Mouse (Mus musculus): Measurements from ENCODE around the gene Igdcc3. TPM values are rescaled to one million over a fixed set of nuclear protein-coding genes. Genes with fewer than 3 reads are reported as not detected.

The Igdcc3 gene
- polyA plus RNA-seq, 1 experiment from 2014 or later: 3.0 TPM

DNA sequence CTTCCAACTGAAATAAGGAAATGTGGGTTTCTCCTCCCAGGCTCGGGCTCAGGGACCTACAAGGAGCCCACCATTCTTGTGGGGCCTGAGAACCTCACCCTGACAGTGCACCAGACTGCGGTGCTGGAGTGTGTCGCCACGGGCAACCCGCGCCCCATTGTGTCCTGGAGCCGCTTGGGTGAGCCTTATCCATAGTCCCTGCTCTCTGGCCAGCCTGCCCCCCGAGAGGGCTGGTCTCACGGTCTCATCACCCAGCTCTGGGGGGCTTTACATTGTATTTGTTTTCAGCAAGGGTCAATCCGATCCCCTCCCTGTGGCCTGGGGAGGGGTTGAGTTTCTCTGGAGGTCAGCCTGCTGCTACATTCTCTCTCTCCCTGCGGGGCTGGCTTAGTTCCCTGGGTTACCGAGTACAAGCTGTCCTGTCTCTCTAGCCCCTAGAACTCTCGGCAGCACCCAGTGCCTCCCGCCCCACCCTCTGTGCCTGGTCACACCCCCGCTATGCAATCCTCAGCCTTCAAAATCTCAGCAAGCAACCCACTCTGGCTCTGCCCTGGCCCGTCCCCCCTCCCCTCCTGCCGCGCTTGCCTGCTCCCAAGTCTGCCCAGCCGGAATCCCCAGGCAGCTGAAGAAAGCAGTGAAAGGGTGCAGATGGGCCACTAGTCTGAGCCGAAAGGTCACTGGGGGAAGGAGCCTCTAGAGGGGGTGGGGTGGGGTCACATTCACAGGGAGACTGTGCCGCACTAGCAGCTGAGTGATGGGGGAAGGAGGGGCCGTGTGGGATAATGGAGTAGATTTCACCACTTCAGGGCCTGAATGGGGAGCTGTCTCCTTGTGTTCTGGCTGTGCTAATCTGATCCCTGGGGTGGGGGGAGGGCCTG lies 37.6 kb downstream of the Igdcc3 start:
- peak overlapping the region; percentile 52 for H3K4me2 ChIP-seq
- WGBS: 10% methylated on average over 22 of the region's 22 CpGs
- peak overlapping the region; percentile 47 for H3K9ac ChIP-seq
- H3K4me3 ChIP-seq: peak overlapping the region; percentile 13; the same call in 1 of the 2 replicates
- H3K27ac ChIP-seq: peak overlapping the region; percentile 44; the same call in 1 of the 2 replicates
- no peaks in the 10 kb centered on the region for H3K27me3 ChIP-seq
- ATAC-seq (ENCODE audit: insufficient number of reproducible peaks, insufficient read depth, low FRiP score, low TSS enrichment, low read depth): no peak
- H3K9me3 ChIP-seq: no peaks in the 10 kb centered on the region
- H3K36me3 ChIP-seq: peaks cover 19% of the 10 kb centered on the region
- H3K4me1 ChIP-seq: peaks cover 50% of the 10 kb centered on the region

DNA sequence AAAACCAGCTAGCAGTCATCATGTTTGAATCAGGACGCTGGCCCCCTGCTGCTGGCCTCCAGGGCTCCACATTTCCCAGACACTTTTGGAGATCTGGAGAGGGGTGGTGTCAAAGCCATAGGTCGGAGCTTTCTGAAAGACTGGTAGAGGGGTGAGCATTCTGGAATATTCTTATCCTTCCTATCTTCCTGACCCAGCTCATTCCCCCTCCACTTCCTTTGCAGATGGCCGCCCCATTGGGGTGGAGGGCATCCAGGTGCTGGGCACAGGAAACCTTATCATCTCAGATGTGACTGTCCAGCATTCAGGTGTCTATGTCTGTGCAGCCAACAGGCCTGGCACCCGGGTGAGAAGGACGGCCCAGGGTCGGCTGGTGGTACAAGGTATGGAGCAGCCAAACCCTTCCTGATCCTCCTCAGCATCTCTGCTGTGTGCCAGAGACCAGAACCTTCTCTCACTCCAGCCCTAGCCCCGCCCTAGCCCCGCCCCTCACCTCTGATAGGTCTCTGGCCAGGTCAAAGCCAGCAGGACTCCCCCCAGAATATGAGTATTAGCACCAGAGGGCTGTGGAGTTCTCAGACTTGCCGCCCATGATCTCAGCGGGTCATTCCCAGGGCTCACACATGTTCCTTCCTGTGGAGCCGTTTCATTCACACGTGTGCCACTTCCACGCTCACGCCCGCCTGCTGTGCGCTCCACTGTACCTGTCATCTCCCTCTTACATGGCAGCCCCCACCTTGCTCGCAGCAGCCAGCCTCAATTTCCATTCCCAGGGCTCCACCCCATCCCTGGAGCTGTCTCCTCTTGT lies 39.0 kb downstream of the Igdcc3 start:
- ATAC-seq (ENCODE audit: insufficient number of reproducible peaks, insufficient read depth, low FRiP score, low TSS enrichment, low read depth): no peak
- Histone ChIP-seq H3K27ac (no peak overlapping the region), H3K9me3 (no peaks in the 10 kb centered on the region), H3K9ac (0 out of 2 replicates have a peak overlapping the region, but pooled peaks have one; percentile 11), H3K36me3 (peaks cover 23% of the 10 kb centered on the region), H3K4me3 (no peak overlapping the region), H3K4me1 (peaks cover 49% of the 10 kb centered on the region), H3K27me3 (no peaks in the 10 kb centered on the region), H3K4me2 (no peak overlapping the region)
- 37% methylated on average over 17 of the region's 17 CpGs for WGBS

DNA sequence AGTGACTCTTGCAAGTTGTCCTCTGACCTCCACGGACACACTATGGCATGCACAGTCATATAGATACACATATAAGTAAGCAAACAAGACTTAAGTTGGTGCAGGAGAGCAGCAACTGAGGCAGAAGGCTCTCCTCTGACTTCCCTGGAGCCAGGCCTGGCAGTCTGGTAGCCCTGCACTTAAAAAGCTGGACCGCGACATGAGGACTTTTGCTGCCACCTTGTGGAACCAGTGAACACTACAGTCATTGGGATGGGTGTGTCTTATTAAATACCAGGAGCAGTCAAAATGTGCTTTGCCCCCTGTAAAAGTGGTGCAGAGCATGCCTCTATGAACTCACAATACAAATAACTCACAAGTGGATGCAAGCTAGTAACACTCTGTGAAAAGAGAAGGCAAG lies 47.6 kb downstream of the Igdcc3 start:
- H3K9me3 ChIP-seq: no peaks in the 10 kb centered on the region
- no peaks in the 10 kb centered on the region for H3K27me3 ChIP-seq
- H3K36me3 ChIP-seq: peaks cover 6% of the 10 kb centered on the region; the same call in 1 of the 2 replicates
- 6% methylated on average over 3 of the region's 3 CpGs for WGBS
- no peak overlapping the region for H3K27ac ChIP-seq
- peaks cover 8% of the 10 kb centered on the region; the same call in 1 of the 2 replicates for H3K4me1 ChIP-seq
- H3K9ac ChIP-seq: no peak overlapping the region
- no peak overlapping the region for H3K4me3 ChIP-seq
- H3K4me2 ChIP-seq: no peak overlapping the region
- no peak for ATAC-seq (ENCODE audit: insufficient number of reproducible peaks, insufficient read depth, low FRiP score, low TSS enrichment, low read depth)

DNA sequence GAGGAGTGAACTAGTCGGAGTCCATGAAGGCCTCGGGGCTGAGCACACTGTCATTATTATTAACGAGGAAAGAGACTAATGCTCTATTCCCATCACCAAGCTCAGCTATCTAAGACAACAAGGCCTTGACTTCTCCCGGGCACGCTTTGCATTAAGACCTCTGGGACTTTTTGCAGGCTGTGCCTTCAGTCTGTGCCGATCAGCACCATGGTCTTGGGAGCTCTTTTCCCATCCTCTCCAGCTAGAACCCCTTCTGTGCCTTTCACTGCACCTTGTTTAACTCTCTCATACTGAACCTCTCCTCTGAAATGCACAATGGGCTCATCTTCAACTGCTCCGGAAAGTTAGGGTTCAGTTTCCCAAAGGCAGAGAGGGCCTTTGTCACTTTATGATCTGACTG lies 49.3 kb downstream of the Igdcc3 start:
- ATAC-seq (ENCODE audit: insufficient number of reproducible peaks, insufficient read depth, low FRiP score, low TSS enrichment, low read depth): no peak
- H3K4me3 ChIP-seq: no peak overlapping the region
- WGBS: 45% methylated on average over 7 of the region's 7 CpGs
- no peak overlapping the region for H3K9ac ChIP-seq
- H3K27me3 ChIP-seq: no peaks in the 10 kb centered on the region
- H3K27ac ChIP-seq: no peak overlapping the region
- peaks cover 17% of the 10 kb centered on the region for H3K4me1 ChIP-seq
- H3K4me2 ChIP-seq: no peak overlapping the region
- H3K9me3 ChIP-seq: no peaks in the 10 kb centered on the region
- no peaks in the 10 kb centered on the region for H3K36me3 ChIP-seq

DNA sequence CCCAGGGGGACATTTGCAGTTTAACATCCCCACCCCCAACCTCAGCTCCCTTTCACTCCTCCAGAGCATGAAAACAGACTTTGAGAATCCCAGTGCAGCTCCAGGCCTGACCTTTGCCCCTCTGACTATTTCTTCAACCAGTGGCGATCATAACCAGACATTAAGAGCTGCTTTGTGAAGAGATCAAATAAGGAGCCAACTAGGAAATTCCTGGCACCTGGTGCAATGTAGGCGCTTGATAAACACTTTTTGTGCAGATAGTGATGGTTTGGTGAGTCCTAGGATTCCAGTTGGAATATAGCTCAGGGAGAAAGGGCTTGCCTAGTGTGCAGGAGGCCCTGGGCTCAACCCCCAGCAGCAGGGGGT lies 50.4 kb downstream of the Igdcc3 start:
- Histone ChIP-seq H3K9ac (no peak overlapping the region), H3K4me1 (peaks cover 26% of the 10 kb centered on the region), H3K4me2 (no peak overlapping the region), H3K27ac (no peak overlapping the region), H3K36me3 (no peaks in the 10 kb centered on the region), H3K9me3 (no peaks in the 10 kb centered on the region), H3K4me3 (no peak overlapping the region), H3K27me3 (no peaks in the 10 kb centered on the region)
- ATAC-seq (ENCODE audit: insufficient number of reproducible peaks, insufficient read depth, low FRiP score, low TSS enrichment, low read depth): no peak
- WGBS: 31% methylated on average over 2 of the region's 2 CpGs

DNA sequence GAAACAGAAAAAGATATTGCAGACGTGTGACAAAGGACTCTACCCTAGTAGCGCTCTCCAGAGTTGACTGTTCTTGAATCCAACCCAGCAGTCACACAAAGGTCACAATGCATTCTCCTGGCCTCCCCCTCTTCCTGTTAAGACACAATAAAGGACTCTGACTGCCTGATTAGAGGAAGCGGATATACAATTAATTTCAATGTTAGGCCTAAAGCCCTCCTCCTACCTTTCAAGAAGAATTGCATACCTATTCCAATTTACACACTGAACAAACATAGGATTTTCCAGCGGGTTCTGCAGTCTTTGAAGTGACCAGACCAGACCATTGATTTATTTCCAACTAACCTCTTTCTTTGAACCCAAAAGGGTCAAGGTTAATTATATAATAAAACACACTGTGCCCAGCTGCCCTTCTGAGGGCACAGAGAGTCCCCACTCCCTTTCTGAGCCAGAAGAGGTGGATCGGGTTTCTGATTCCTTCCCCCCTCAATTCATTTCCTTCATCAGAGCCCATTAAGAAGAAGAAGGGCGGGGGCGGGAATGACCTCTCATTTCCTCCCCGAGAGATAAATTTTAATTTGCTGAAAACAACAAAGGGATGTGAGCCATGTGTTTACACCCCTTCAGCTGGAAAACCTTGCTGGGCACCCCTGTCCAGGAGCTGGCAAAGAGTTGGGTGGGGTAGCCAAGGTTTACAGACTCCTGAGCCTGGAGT lies 50.9 kb downstream of the Igdcc3 start:
- peaks cover 26% of the 10 kb centered on the region for H3K4me1 ChIP-seq
- H3K9ac ChIP-seq: no peak overlapping the region
- no peak overlapping the region for H3K4me2 ChIP-seq
- H3K9me3 ChIP-seq: no peaks in the 10 kb centered on the region
- no peak overlapping the region for H3K27ac ChIP-seq
- 25% methylated on average over 8 of the region's 8 CpGs for WGBS
- H3K4me3 ChIP-seq: no peak overlapping the region
- H3K36me3 ChIP-seq: no peaks in the 10 kb centered on the region
- no peaks in the 10 kb centered on the region for H3K27me3 ChIP-seq
- ATAC-seq (ENCODE audit: insufficient number of reproducible peaks, insufficient read depth, low FRiP score, low TSS enrichment, low read depth): no peak

DNA sequence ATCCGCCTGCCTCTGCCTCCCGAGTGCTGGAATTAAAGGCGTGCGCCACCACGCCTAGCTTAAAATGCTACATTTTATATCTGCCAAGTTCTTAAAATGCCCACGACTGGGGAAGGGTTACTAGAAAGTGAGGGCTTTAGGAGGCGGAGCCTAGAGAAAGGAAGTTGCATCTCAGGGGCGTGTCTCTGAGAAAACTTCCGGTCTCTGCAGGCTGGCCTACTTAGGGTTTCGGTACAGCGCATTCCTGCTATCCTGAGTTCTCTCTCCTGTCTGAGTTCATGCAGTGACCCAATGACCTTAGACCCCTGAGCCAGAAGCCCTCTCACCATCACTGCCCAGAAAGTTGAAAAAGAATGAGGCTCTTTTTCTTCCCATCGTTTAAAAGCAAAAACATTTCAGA lies 52.2 kb downstream of the Igdcc3 start:
- Histone ChIP-seq H3K9me3 (no peaks in the 10 kb centered on the region), H3K36me3 (no peaks in the 10 kb centered on the region), H3K4me2 (no peak overlapping the region), H3K4me1 (peaks cover 30% of the 10 kb centered on the region), H3K9ac (no peak overlapping the region), H3K27me3 (no peaks in the 10 kb centered on the region), H3K4me3 (no peak overlapping the region), H3K27ac (no peak overlapping the region)
- 61% methylated on average over 12 of the region's 12 CpGs for WGBS
- no peak for ATAC-seq (ENCODE audit: insufficient number of reproducible peaks, insufficient read depth, low FRiP score, low TSS enrichment, low read depth)

DNA sequence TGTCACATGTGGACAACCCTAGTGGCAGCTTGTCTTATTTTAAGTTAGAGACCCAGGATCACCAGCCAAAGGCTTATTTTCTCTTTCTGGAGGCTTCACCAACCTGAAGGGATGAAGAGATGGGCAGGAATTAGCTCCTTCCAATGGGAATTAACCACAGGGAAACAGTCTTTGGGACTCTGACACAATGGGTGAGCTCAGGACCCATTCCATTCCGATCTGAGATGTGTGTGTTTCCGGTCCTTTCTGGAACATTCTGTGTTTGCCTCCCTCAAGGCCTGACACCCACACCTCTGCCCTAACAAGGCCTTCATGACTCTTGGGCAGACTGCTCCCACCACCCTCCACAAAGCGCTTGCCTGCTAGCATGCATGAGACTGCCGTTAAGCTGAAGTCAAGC lies 54.1 kb downstream of the Igdcc3 start, which contains the start of gene Parp16:
Gene Parp16, plus strand, starts transcription at position 301 of the 400 bp plus-strand sequence.
- no peak for ATAC-seq (ENCODE audit: insufficient number of reproducible peaks, insufficient read depth, low FRiP score, low TSS enrichment, low read depth)
- H3K4me2 ChIP-seq: peak within 1 kb of the TSS; percentile 45
- H3K27ac ChIP-seq: peak within 1 kb of the TSS; percentile 95
- no peaks in the 10 kb centered on the region for H3K9me3 ChIP-seq
- peak within 1 kb of the TSS; percentile 59 for H3K9ac ChIP-seq
- peaks cover 33% of the 10 kb centered on the region for H3K4me1 ChIP-seq
- H3K36me3 ChIP-seq: no peaks in the 10 kb centered on the region
- WGBS: 73% methylated on average over 4 of the region's 4 CpGs
- peak within 1 kb of the TSS; percentile 9 for H3K4me3 ChIP-seq
- H3K27me3 ChIP-seq: no peaks in the 10 kb centered on the region

DNA sequence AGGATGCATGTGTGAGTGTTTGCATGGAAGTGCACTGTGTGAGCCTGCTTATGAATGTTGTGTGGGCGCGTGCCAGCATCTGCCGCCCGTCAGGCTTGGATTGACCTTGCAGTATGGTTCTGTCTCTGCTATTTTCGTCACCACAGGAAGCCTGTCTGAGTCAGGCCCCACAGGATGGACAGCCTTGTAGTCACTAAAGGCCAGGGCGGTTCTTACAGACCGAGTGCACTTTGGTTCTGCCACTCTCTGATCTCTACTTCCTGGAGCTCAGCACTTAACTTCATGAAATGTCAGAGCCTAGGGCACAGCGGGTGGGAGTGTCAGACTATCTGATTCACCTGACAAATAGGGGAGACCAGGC lies 54.6 kb downstream of the Igdcc3 start:
- no peak for ATAC-seq (ENCODE audit: insufficient number of reproducible peaks, insufficient read depth, low FRiP score, low TSS enrichment, low read depth)
- Histone ChIP-seq H3K4me3 (peak overlapping the region; percentile 9), H3K4me2 (peak overlapping the region; percentile 45; the same call in 1 of the 2 replicates), H3K27me3 (no peaks in the 10 kb centered on the region), H3K4me1 (peaks cover 34% of the 10 kb centered on the region), H3K27ac (peak overlapping the region; percentile 95), H3K9ac (peak overlapping the region; percentile 59), H3K9me3 (no peaks in the 10 kb centered on the region), H3K36me3 (no peaks in the 10 kb centered on the region)
- WGBS: 32% methylated on average over 8 of the region's 8 CpGs

DNA sequence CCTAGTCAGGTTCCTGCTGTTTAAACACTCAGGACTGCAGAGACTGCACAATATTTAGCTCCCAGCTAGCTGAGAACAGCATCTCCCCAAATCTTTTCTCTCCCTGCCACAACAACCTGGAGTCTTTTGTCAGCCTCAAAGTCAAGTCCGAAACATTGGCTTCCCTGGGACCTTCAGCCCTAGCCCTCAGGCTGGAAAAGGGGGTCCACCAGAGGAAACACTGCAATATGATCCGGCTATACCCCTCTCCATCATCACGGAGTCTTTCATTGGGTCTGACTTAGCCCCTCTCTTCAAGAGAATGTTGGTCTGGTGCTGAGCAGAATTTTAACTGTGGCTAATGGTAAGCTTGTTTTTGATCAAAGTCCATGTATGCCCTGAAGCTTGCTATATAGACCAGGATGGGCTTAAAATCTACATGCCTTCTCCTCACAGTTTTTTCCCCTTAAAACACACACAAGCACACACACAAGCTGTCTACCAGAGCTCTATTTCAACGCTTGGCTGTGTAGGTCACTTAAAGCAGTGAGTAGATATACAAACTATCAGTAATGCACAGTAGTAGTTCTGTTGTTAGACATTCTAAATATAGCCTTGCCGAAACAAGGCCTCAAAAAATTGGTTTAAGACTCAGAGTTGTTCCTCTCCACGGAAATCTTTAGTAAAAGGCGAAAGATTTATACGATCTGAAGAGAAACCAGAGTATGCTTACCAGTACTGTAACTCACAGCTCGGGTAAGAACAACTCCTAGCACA lies 55.2 kb downstream of the Igdcc3 start:
- Histone ChIP-seq H3K27me3 (no peaks in the 10 kb centered on the region), H3K36me3 (no peaks in the 10 kb centered on the region), H3K4me1 (peaks cover 34% of the 10 kb centered on the region), H3K9ac (peak overlapping the region; percentile 59), H3K9me3 (no peaks in the 10 kb centered on the region), H3K4me3 (peak overlapping the region; percentile 26), H3K4me2 (peak overlapping the region; percentile 45), H3K27ac (peak overlapping the region; percentile 95)
- under 1% methylated on average over 9 of the region's 9 CpGs for WGBS
- peak; percentile 85 for ATAC-seq (ENCODE audit: insufficient number of reproducible peaks, insufficient read depth, low FRiP score, low TSS enrichment, low read depth)
